36 mouse cellular contexts compared by ENCODE assay signal in genomic region chr5:5504456-5504855, GRCm38 (mm10). TPM values are rescaled to one million over a fixed set of nuclear protein-coding genes. Genes with fewer than 3 reads are reported as not detected.
A peak's percentile ranks its signal among the peaks of the same experiment; 100 is the strongest.
DNase-seq lines count a peak whose midpoint lies in the region; ATAC-seq and TF ChIP-seq lines count a peak whose summit lies in the region.
"Had no signal": no experiment of that assay in that cellular context is flagged by ENCODE, and none has a peak within 500 bp of the region (broad histone marks: within the 10 kb centered on the region; RNA-seq: fewer than 3 reads in every experiment).

No protein-coding gene starts in this region.

- 0 out of 2 replicates have a peak, but pooled peaks have one; percentile 35 for ATAC-seq in kidney, embryonic 16.5 days (ENCODE audit: low FRiP score, low TSS enrichment)
- no peak for ATAC-seq in liver, postnatal 0 days
- ATAC-seq: CD4-positive, CD25-positive, alpha-beta regulatory T cell, adult 4 months; forebrain, embryonic 15.5 days; intestine, postnatal 0 days; liver, embryonic 12.5 days; lung, postnatal 0 days; midbrain, embryonic 13.5 days; Patski had no signal

- no peak for TF ChIP-seq EP300 in liver, postnatal 0 days (IDR thresholded peaks at IDR 0.05; ENCODE audit: low read depth)

- no peak overlapping the region for H3K27ac ChIP-seq in kidney, embryonic 16.5 days (ENCODE audit: low read length)
- H3K27ac ChIP-seq in liver, postnatal 0 days (ENCODE audit: low read depth), result no peak overlapping the region
- H3K27ac ChIP-seq: embryonic facial prominence, embryonic 13.5 days; forebrain, embryonic 10.5 days; forebrain, embryonic 15.5 days; gastrocnemius, adult 2 months; limb, embryonic 12.5 days; liver, embryonic 12.5 days; midbrain, embryonic 13.5 days had no signal

- no peak for TF ChIP-seq CTCF in liver, postnatal 0 days (IDR thresholded peaks at IDR 0.05; ENCODE audit: low read depth)

- DNase-seq in kidney, postnatal 25 days, result no peak
- DNase-seq in right cerebral cortex, postnatal 14 days, result peak; percentile 8
- DNase-seq in right cerebral cortex, adult 18-20 months, result no peak
- peak; percentile 97 for DNase-seq in ZHBTc4 (ENCODE audit: low read depth, low spot score)
- DNase-seq in kidney, adult 11 months, result no peak
- DNase-seq in liver, postnatal 0 days, result no peak
- DNase-seq: adrenal gland, postnatal 25 days; cerebellum, adult 11-12 months; gastrocnemius, adult 2 months; gastrocnemius, postnatal 36 days; heart, adult 18-20 months; heart, postnatal 4 days; kidney, postnatal 4 days; layer of hippocampus, postnatal 36 days; lung, adult 18-20 months; lung, postnatal 4 days; thymus, postnatal 4 days had no signal

- H3K4me3 ChIP-seq in kidney, embryonic 16.5 days (ENCODE audit: low read length), result no peak overlapping the region
- no peak overlapping the region for H3K4me3 ChIP-seq in liver, postnatal 0 days (ENCODE audit: low read depth, low read length)
- H3K4me3 ChIP-seq: embryonic facial prominence, embryonic 13.5 days; forebrain, embryonic 10.5 days; forebrain, embryonic 15.5 days; gastrocnemius, adult 2 months; limb, embryonic 12.5 days; liver, embryonic 12.5 days; megakaryocyte, embryonic 14.5 days; midbrain, embryonic 13.5 days had no signal

- no peak overlapping the region for H3K9ac ChIP-seq in kidney, embryonic 16.5 days (replicated peaks; ENCODE audit: low read length)
- no peak overlapping the region for H3K9ac ChIP-seq in liver, postnatal 0 days (replicated peaks)
- H3K9ac ChIP-seq: embryonic facial prominence, embryonic 13.5 days; forebrain, embryonic 15.5 days; limb, embryonic 12.5 days; liver, embryonic 12.5 days; midbrain, embryonic 13.5 days had no signal

- no peaks in the 10 kb centered on the region for H3K4me1 ChIP-seq in kidney, embryonic 16.5 days (ENCODE audit: insufficient read depth, low read length)
- H3K4me1 ChIP-seq in liver, postnatal 0 days (ENCODE audit: insufficient read depth), result no peaks in the 10 kb centered on the region
- H3K4me1 ChIP-seq: limb, embryonic 12.5 days; liver, embryonic 12.5 days had no signal

- no peaks in the 10 kb centered on the region for H3K27me3 ChIP-seq in kidney, embryonic 16.5 days (ENCODE audit: insufficient read depth, low read length)
- H3K27me3 ChIP-seq in liver, postnatal 0 days (ENCODE audit: insufficient read depth, low read length), result no peaks in the 10 kb centered on the region
- H3K27me3 ChIP-seq: embryonic facial prominence, embryonic 13.5 days; forebrain, embryonic 15.5 days; limb, embryonic 12.5 days; liver, embryonic 12.5 days; megakaryocyte, embryonic 14.5 days; midbrain, embryonic 13.5 days; Patski had no signal

- no peak overlapping the region for H3K4me2 ChIP-seq in kidney, embryonic 16.5 days (replicated peaks; ENCODE audit: low read depth, low read length)
- no peak overlapping the region for H3K4me2 ChIP-seq in liver, postnatal 0 days (ENCODE audit: low read depth, low read length)
- H3K4me2 ChIP-seq: embryonic facial prominence, embryonic 13.5 days; forebrain, embryonic 15.5 days; heart, embryonic 11.5 days; limb, embryonic 12.5 days; liver, embryonic 12.5 days; midbrain, embryonic 13.5 days had no signal

- no peaks in the 10 kb centered on the region for H3K9me3 ChIP-seq in kidney, embryonic 16.5 days (ENCODE audit: low read length)
- H3K9me3 ChIP-seq in liver, postnatal 0 days (ENCODE audit: low read length), result no peaks in the 10 kb centered on the region
- H3K9me3 ChIP-seq: embryonic facial prominence, embryonic 13.5 days; forebrain, embryonic 10.5 days; forebrain, embryonic 15.5 days; limb, embryonic 12.5 days; liver, embryonic 12.5 days; megakaryocyte, embryonic 14.5 days; midbrain, embryonic 13.5 days had no signal

- H3K36me3 ChIP-seq in kidney, embryonic 16.5 days (ENCODE audit: insufficient read depth, low read length), result peaks cover 8% of the 10 kb centered on the region; the same call in 1 of the 2 replicates
- H3K36me3 ChIP-seq in liver, postnatal 0 days (replicated peaks; ENCODE audit: insufficient read depth, low read length), result 0 out of 2 replicates have a peak, but pooled peaks cover 3% of the 10 kb centered on the region
- H3K36me3 ChIP-seq: forebrain, embryonic 15.5 days had no signal

- 91% methylated on average over 13 of the region's 13 CpGs for WGBS in kidney, embryonic 16.5 days
- 79% methylated on average over 13 of the region's 13 CpGs for WGBS in liver, postnatal 0 days (ENCODE audit: insufficient replicate concordance)

RNA-seq across cellular contexts. Expression of gene Cldn12, which starts 10.3 kb away (rescaled TPM):
- 36.6 and 42.2 TPM in 2 replicates for polyA plus RNA-seq in kidney, embryonic 16.5 days (2015; fragmentation: Nextera tagmentation; extraction: Ambion mirVana)
- polyA plus RNA-seq in liver, postnatal 0 days (2015; fragmentation: Nextera tagmentation; extraction: Ambion mirVana), result 22.3 and 25.1 TPM in 2 replicates

RNA-seq across cellular contexts. Expression of gene 1700015F17Rik, which starts 25.5 kb away (rescaled TPM):
- polyA plus RNA-seq in kidney, embryonic 16.5 days (2015; fragmentation: Nextera tagmentation; extraction: Ambion mirVana), result not detected in 2 replicates
- polyA plus RNA-seq in liver, postnatal 0 days (2015; fragmentation: Nextera tagmentation; extraction: Ambion mirVana), result not detected in 2 replicates
- polyA plus RNA-seq: CD4-positive, CD25-positive, alpha-beta regulatory T cell, adult 4 months; embryonic facial prominence, embryonic 13.5 days; forebrain, embryonic 10.5 days; forebrain, embryonic 15.5 days; heart, embryonic 11.5 days; heart, embryonic 16.5 days; intestine, postnatal 0 days; kidney, embryonic 14.5 days; limb, embryonic 12.5 days; liver, embryonic 12.5 days; lung, postnatal 0 days; midbrain, embryonic 13.5 days; neural tube, embryonic 11.5 days; Patski; small intestine, adult 2 months; stomach, embryonic 14.5 days; thymus, postnatal 0 days had no signal

RNA-seq across cellular contexts. Expression of gene Gtpbp10, which starts 54.9 kb away (rescaled TPM):
- polyA plus RNA-seq in kidney, embryonic 16.5 days (2015; fragmentation: Nextera tagmentation; extraction: Ambion mirVana), result 31.9 and 32.4 TPM in 2 replicates
- polyA plus RNA-seq in liver, postnatal 0 days (2015; fragmentation: Nextera tagmentation; extraction: Ambion mirVana), result 9.3 and 9.9 TPM in 2 replicates

Comparison
In these comparisons a context has a peak if more than half of its experiments do, and no peak if none do; other contexts are left out.
1. DNase-seq: peak in right cerebral cortex, postnatal 14 days (single experiment) and ZHBTc4 (single experiment); none in kidney, postnatal 25 days (0 of 2), right cerebral cortex, adult 18-20 months (single experiment), kidney, adult 11 months (single experiment) and liver, postnatal 0 days (single experiment).